Mouse (Mus musculus) lung, postnatal 36 days (tissue): ENCODE measurements around the gene Ccnb2.
"Not testable (repeated sequence)": the region's sequence is repeated elsewhere in the genome, so short reads cannot be mapped to it uniquely, and the experiment has no call there.

Experiments used
- DNase-seq: peaks from one replicate; pipeline ENCODE4 v3.0.0; 2022; ENCODE audit warnings: mixed read lengths

The Ccnb2 gene

GRCm38 (mm10) chr9:70421257-70422056 lies at the start of gene Ccnb2:
Gene Ccnb2, minus strand, starts transcription at chr9:70421547.
- peak; percentile 95 for DNase-seq

DNA sequence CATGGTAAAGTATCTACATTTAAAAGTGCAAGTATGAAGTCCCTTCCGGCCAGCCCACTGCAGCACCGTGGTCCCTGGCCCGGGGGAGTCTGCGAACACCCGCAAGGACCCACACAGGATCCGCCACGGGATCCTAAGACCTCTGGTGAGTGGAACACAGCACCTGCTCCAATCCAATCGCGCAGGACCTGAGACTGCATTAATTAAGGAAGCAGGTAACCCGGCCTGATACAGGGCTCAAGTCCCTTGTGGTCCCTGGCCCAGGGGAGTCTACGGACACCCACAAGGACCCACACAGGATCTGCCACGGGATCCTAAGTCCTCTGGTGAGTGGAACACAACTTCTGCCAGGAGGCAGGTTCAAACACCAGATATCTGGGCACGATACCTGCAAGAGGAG lies 41.7 kb upstream of the Ccnb2 start:
- not testable (repeated sequence) for DNase-seq

DNA sequence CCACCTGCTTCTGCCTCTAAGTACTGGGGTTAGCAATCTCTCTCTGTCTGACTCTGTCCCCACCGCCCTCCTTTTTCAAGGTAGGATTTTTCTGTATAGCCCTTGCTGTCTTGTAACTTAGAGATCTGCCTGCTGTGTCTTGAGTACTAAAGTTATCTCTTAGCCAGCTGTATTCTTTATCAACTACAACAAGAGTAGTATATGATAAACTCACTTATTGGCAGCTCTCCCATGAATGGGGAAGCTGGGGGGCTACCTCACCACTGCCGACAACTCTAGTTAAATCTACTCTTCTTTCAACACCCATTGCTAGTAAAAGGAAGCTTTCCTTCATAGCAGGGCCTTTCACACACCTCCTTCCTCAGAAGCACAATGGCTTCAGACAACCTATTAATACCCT lies 31.0 kb upstream of the Ccnb2 start:
- no peak for DNase-seq

DNA sequence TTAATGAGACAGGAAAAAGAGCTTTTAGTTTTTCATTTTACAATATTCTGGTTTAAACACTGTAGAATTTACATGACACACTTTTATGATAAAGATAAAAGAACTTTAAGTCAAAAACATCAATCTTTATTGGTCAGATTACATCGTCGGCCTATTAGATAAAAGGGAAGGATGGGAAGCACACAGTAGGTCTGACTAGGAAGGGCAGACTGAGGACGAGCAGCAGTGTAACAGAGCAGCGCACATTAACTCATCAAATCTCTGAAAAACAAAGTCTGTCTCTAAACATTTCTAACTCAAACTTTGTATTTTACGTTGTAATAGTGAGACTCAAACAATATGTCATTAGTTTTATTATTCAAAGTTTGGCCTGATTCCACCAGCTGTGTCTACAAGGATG lies 27.7 kb upstream of the Ccnb2 start:
- no peak for DNase-seq

DNA sequence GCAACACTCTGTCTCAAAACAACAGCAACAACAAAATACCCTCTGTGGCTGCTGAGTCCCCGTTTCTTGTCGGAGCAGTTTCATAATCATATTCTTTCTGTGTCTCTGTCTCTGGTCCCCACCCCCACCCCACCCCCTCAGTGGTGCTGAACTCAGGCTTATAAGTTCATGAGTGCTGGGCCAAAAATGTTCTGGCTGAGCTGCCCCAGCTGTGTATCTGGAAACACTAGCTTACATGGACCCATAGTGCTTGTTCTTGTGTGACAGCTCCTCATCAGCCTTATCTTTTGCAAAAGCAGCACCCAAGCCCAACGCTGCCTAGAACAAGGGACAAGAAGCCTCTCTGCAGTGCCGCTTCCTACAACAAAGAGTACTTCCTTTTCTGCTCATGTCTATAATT lies 18.6 kb upstream of the Ccnb2 start:
- peak; percentile 59 for DNase-seq

GRCm38 (mm10) chr9:70422661-70423060 lies 1.3 kb upstream of the Ccnb2 start:
- no peak for DNase-seq

DNA sequence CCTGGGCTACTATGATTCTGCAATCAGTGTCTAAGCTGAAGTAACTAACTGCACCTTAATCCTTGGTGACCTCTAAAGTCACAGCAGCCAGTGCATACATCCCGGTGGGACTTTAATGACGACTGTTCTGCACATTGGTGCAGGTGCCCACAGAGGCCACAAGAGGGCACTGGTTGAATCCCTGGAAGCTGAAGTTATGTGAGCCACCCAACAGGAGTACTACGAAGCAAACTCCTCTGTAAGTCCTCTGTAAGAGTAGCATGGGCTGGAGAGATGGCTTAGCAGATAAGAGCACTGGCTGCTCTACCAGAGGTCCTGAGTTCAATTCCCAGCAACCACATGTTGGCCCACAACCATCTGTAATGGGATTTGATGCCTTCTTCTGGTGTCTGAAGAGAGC lies 4.9 kb downstream of the Ccnb2 start:
- DNase-seq = no peak

DNA sequence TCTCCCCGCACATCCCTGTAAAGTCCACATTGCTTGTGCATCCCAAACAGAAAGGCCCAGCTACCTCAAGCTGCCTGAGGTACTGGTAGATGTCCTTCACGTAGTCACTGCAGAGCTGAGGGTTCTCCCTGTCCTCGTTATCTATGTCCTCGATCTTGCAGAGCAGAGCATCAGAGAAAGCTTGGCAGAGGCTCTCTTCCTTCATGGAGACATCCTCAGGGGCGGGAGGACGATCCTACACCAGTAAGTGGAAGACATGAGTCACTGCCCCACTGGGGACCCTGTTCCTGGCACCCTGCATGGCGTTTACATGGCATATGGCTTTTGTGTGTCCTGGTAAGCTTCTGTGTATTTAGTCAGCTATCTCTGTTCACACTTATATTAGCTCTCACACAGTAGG lies 8.3 kb downstream of the Ccnb2 start:
- DNase-seq = no peak

GRCm38 (mm10) chr9:70410668-70411067 lies 10.7 kb downstream of the Ccnb2 start:
- peak; percentile 46 for DNase-seq

- DNase-seq = no peak
Observed at GRCm38 (mm10) chr9:70409743-70410142, 11.6 kb downstream of the Ccnb2 start.

DNA sequence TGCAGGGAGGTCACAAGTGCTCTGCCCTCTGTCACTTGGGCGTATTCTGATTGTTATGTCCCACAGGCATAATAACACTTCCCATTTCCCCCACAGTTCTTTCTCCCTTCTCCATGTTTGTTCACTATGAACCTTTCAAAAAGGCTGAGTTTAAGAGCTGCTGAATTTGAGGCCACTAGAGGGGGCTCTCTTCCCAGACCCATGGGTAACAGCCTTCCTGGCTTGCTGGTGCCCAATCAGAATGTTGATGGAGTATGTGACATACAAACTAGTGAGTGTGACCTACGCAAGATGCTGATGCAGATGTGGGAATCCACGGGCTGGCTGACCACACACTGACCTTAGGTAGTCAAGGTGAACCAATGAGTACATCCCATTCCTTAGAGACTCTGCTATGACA lies 12.6 kb downstream of the Ccnb2 start:
- peak; percentile 70 for DNase-seq

GRCm38 (mm10) chr9:70406596-70406995 lies 14.8 kb downstream of the Ccnb2 start:
- DNase-seq = peak; percentile 11

DNA sequence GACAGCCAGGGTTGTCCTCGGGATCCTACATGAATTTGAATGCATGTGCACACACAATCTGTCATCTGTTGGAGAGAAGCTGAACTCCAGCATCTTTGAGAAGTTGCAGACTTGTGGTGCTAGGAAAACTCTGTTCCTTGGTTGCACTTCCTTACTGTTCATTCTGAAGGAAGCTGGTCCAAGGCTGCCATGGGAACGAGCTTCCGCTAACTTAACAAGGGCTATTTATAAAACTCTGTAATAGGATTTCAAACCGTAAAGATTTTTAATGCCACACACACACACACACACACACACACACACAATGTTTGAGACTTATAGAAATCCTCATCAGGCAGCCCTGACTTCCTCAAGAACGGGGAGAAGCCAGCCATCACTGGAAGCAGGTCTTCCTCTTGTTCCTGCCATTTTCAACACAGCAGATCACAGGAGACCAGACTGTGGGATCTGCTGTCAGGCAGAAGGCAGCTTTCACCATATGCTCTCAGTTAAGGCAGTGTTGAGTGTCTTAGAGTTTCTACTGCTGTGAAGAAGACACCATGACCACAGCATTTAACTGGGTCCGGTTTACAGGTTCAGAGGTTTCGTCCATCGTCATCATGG lies 19.3 kb downstream of the Ccnb2 start:
- DNase-seq = no peak

DNA sequence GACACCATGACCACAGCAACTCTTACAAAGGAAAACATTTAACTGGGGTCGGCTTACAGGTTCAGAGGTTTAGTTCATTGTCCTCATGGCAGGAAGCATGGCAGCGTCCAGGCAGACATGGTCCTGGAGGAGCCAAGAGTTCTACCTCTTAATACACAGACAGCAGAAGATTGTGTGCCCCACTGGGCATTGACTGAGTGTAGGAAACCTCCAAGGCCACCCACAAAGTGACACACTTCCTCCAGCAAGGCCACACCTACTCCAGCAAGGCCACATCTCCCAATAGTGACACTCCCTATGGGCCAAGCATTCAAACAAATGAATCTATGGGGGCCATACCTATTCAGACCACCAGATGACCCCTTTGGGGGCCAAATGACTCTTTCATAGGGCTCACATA lies 25.3 kb downstream of the Ccnb2 start:
- DNase-seq = no peak

- DNase-seq = peak; percentile 18
Observed at GRCm38 (mm10) chr9:70395617-70396016, 25.7 kb downstream of the Ccnb2 start.

DNA sequence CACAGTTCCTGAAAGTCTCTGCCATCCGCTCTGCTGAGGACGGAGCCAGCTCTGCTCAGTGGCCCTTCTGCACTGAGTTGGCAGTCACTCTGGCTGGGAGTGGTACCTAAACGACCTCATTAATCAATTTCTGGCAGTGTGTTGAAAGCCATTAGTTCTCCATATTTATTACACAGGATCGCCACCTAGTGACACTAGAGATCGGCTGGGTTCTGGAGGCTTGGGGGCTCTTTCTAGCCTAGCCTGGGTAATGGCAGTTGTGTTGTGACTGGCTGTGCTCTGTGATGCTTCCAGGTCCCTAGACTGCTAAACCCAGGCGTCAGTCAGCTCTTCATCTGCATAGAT lies 28.8 kb downstream of the Ccnb2 start:
- peak; percentile 66 for DNase-seq

GRCm38 (mm10) chr9:70391660-70392562 lies 29.4 kb downstream of the Ccnb2 start:
- no peak for DNase-seq

GRCm38 (mm10) chr9:70391042-70391441 lies 30.3 kb downstream of the Ccnb2 start:
- no peak for DNase-seq

DNA sequence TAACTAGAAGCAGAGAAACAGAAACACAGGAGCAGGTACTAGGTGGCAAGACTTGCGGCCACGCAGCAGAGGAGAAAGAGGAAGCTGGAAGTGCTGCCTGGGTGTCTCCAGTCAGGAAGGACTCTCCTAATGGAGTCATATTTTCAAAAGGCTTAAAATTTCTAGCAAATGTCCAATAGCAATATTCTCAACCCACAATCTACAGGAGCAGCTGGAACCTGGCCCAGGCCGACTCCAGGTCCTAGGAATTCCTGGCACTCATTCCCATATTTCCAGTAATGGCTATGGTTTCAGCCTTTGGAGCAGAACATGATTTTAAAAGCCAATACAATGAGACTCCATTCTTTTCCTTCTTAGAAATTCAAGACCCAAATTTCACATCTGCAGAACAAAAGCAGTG lies 31.8 kb downstream of the Ccnb2 start:
- DNase-seq = no peak

- DNase-seq = no peak
Observed at GRCm38 (mm10) chr9:70387410-70388119, 33.8 kb downstream of the Ccnb2 start.

DNA sequence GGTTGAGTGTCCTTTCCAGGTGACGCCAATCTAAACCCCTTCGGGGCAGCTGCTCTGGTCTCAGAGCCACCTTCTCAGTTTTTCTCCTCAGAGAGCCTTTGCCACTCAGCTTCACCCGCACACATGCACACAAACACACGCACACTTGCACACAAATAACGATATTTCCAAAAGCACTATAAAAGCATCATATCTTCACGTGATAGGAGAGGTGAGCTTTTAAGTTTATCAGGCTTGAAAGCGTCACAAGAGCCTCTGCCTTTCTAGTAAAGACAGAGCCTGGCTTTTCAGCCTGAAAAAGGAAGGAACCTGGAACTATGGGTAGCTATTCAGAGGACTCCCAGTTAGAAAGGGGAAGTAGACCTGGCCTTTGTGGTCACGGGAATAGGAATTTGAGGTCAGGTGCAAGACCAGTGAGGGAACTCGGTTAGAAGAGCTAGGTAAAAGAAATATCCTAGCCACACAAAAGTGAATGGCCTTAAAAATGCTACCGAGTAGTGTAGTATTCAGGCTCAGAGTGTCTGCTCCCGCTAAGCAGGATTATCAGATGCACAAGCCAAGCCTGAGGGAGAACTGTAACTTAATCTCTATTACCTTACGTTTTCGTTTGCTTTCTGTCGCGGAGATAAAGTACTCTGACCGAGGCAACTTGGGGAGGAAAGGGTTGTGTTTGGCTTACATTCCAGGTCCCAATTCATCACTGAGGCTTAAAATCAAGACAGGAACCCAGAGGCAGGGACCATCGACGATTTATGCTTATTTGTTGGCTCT lies 36.2 kb downstream of the Ccnb2 start:
- no peak for DNase-seq

DNA sequence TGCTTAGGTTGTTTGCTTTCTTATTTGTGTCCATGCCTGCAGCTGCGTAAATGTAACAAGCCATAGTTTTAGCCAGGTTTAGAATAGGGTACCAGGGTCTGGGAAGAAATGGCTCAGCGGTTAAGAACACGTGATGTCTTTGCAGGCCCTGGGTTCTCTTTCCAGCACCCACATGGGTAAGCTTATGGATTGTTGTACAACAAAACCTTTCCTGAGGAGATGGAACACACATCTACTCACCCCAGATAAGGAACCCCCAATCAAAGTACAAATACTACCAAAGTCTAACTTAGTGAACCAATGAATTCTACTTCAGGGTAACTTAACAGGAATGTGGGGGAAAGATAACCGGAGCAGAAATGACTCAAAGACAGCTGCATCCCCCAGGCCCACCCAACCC lies 36.9 kb downstream of the Ccnb2 start:
- no peak for DNase-seq
